Mouse (Mus musculus) forebrain, embryonic 11.5 days (tissue): ENCODE results near the gene Axl. TPM values are rescaled to one million over a fixed set of nuclear protein-coding genes. Genes with fewer than 3 reads are reported as not detected.
A peak's percentile ranks its signal among the peaks of the same experiment; 100 is the strongest.

Experiments
- ATAC-seq: fragments of 200-750 bp; cut with Nextera tagmentation; replicated peaks from 2 replicates; pipeline ENCODE4 v1.8.0; 2017; ENCODE audit warnings: moderate TSS enrichment; ENCODE audit not compliant: low FRiP score
- DNase-seq: peaks from one replicate; pipeline ENCODE4 v3.0.0-alpha.2; 2017; ENCODE audit warnings: low spot score
- H3K27ac ChIP-seq: fragments of 300-500 bp; sonication (generic); 2 replicates; pipeline ENCODE4 v1.5.1; 2014; ENCODE audit warnings: low read depth, low read length
- H3K27me3 ChIP-seq: fragments of 300-500 bp; sonication (generic); 2 replicates; pipeline ENCODE4 v1.6.1; 2014; ENCODE audit warnings: mild to moderate bottlenecking, low read length, mixed read lengths; ENCODE audit not compliant: control insufficient read depth, insufficient read depth
- H3K36me3 ChIP-seq: fragments of 300-500 bp; sonication (generic); 2 replicates; pipeline ENCODE4 v1.6.1; 2014; ENCODE audit warnings: mild to moderate bottlenecking, low read length, moderate library complexity, mixed read lengths; ENCODE audit not compliant: control insufficient read depth, insufficient read depth
- H3K4me1 ChIP-seq: fragments of 300-500 bp; sonication (generic); replicated peaks from 2 replicates; pipeline ENCODE4 v1.6.1; 2014; ENCODE audit warnings: low read length, mixed read lengths; ENCODE audit not compliant: control insufficient read depth, insufficient read depth
- H3K4me2 ChIP-seq: fragments of 300-500 bp; sonication (generic); 2 replicates; pipeline ENCODE4 v1.6.1; 2014; ENCODE audit warnings: low read depth, mild to moderate bottlenecking, low read length, moderate library complexity, mixed read lengths; ENCODE audit not compliant: severe bottlenecking
- H3K4me3 ChIP-seq: fragments of 300-500 bp; sonication (generic); 2 replicates; pipeline ENCODE4 v1.5.1; 2014; ENCODE audit warnings: low read depth, low read length
- H3K9ac ChIP-seq: fragments of 300-500 bp; sonication (generic); 2 replicates; pipeline ENCODE4 v1.6.1; 2014; ENCODE audit warnings: low read length
- H3K9me3 ChIP-seq: fragments of 300-500 bp; sonication (generic); 2 replicates; pipeline ENCODE4 v1.6.1; 2016; ENCODE audit warnings: low read length, mixed read lengths; ENCODE audit not compliant: control insufficient read depth
- WGBS: fragments of 180-500 bp; shearing (Covaris S2); extraction: QIAGEN DNeasy Blood & Tissue Kit; methylation state at CpG from one replicate; pipeline ENCODE4 v1.1.7; 2014; 5-methylcytosine and 5-hydroxymethylcytosine counted together
- polyA plus RNA-seq: library from polyadenylated mRNA; unstranded; fragments of >200 nt; fragmentation: Nextera tagmentation; extraction: Ambion mirVana; gene quantifications from 2 replicates; pipeline ENCODE4 v1.2.1, GENCODE M21; 2014

Gene Axl
- polyA plus RNA-seq, 1 experiment from 2014 or later: 37.2 TPM

- DNase-seq (no peak), ATAC-seq (peak; percentile 18; the same call in 1 of the 2 replicates)
- Histone ChIP-seq H3K4me2 (peak overlapping the region; percentile 33), H3K9me3 (no peaks in the 10 kb centered on the region), H3K36me3 (no peaks in the 10 kb centered on the region; the same call in 1 of the 2 replicates), H3K27me3 (no peaks in the 10 kb centered on the region), H3K4me1 (peaks cover 4% of the 10 kb centered on the region; the same call in 1 of the 2 replicates), H3K4me3 (peak overlapping the region; percentile 12; the same call in 1 of the 2 replicates), H3K27ac (no peak overlapping the region), H3K9ac (peak overlapping the region; percentile 32; the same call in 1 of the 2 replicates)
- WGBS: 18% methylated on average over 32 of the region's 33 CpGs
Measured at GRCm38 (mm10) chr7:25781321-25781936, 7.1 kb downstream of the Axl start.

- no peak overlapping the region for H3K27ac ChIP-seq
- H3K36me3 ChIP-seq: no peaks in the 10 kb centered on the region; the same call in 1 of the 2 replicates
- WGBS: 58% methylated on average over 4 of the region's 4 CpGs
- no peaks in the 10 kb centered on the region for H3K27me3 ChIP-seq
- no peak overlapping the region for H3K4me2 ChIP-seq
- peaks cover 4% of the 10 kb centered on the region; the same call in 1 of the 2 replicates for H3K4me1 ChIP-seq
- no peak overlapping the region for H3K9ac ChIP-seq
- DNase-seq (no peak), ATAC-seq (no peak)
- H3K4me3 ChIP-seq: no peak overlapping the region
- no peaks in the 10 kb centered on the region for H3K9me3 ChIP-seq
Measured at GRCm38 (mm10) chr7:25780753-25781152, 7.8 kb downstream of the Axl start.

- Histone ChIP-seq H3K9ac (no peak overlapping the region), H3K36me3 (no peaks in the 10 kb centered on the region; the same call in 1 of the 2 replicates), H3K27me3 (no peaks in the 10 kb centered on the region), H3K4me3 (no peak overlapping the region), H3K4me2 (no peak overlapping the region), H3K27ac (no peak overlapping the region), H3K4me1 (peaks cover 4% of the 10 kb centered on the region; the same call in 1 of the 2 replicates), H3K9me3 (no peaks in the 10 kb centered on the region)
- WGBS: 90% methylated on average over 5 of the region's 5 CpGs
- DNase-seq (no peak), ATAC-seq (no peak)
Measured at GRCm38 (mm10) chr7:25780021-25780420, 8.5 kb downstream of the Axl start.

- Histone ChIP-seq H3K9me3 (no peaks in the 10 kb centered on the region), H3K36me3 (no peaks in the 10 kb centered on the region; the same call in 1 of the 2 replicates), H3K4me1 (no peaks in the 10 kb centered on the region), H3K9ac (no peak overlapping the region), H3K27ac (no peak overlapping the region), H3K4me3 (no peak overlapping the region), H3K4me2 (no peak overlapping the region), H3K27me3 (no peaks in the 10 kb centered on the region)
- WGBS: 90% methylated on average over 5 of the region's 5 CpGs
- DNase-seq (no peak), ATAC-seq (no peak)
Measured at GRCm38 (mm10) chr7:25768229-25768628, 20.3 kb downstream of the Axl start.

GRCm38 (mm10) chr7:25766108-25766507 lies 22.4 kb downstream of the Axl start:
- Histone ChIP-seq H3K27ac (no peak overlapping the region), H3K27me3 (no peaks in the 10 kb centered on the region), H3K9ac (no peak overlapping the region), H3K4me3 (no peak overlapping the region), H3K9me3 (no peaks in the 10 kb centered on the region), H3K36me3 (no peaks in the 10 kb centered on the region; the same call in 1 of the 2 replicates), H3K4me2 (no peak overlapping the region), H3K4me1 (no peaks in the 10 kb centered on the region)
- ATAC-seq: no peak
- DNase-seq: no peak
- 93% methylated on average over 6 of the region's 6 CpGs for WGBS

GRCm38 (mm10) chr7:25764221-25764620 lies 24.3 kb downstream of the Axl start:
- ATAC-seq (no peak), DNase-seq (no peak)
- WGBS: 72% methylated on average over 5 of the region's 5 CpGs
- Histone ChIP-seq H3K27me3 (no peaks in the 10 kb centered on the region), H3K4me2 (no peak overlapping the region), H3K27ac (no peak overlapping the region), H3K36me3 (no peaks in the 10 kb centered on the region; the same call in 1 of the 2 replicates), H3K4me1 (no peaks in the 10 kb centered on the region), H3K9ac (no peak overlapping the region), H3K4me3 (no peak overlapping the region), H3K9me3 (no peaks in the 10 kb centered on the region)

- 77% methylated on average over 11 of the region's 11 CpGs for WGBS
- no peaks in the 10 kb centered on the region for H3K27me3 ChIP-seq
- ATAC-seq (no peak), DNase-seq (no peak)
- no peak overlapping the region for H3K9ac ChIP-seq
- H3K4me3 ChIP-seq: no peak overlapping the region
- no peaks in the 10 kb centered on the region for H3K4me1 ChIP-seq
- H3K4me2 ChIP-seq: no peak overlapping the region
- no peak overlapping the region for H3K27ac ChIP-seq
- H3K36me3 ChIP-seq: no peaks in the 10 kb centered on the region; the same call in 1 of the 2 replicates
- no peaks in the 10 kb centered on the region for H3K9me3 ChIP-seq
Measured at GRCm38 (mm10) chr7:25763678-25764077, 24.8 kb downstream of the Axl start.

- no peak for DNase-seq
- 96% methylated on average over 10 of the region's 10 CpGs for WGBS
Measured at GRCm38 (mm10) chr7:25761354-25761753, 27.2 kb downstream of the Axl start.

GRCm38 (mm10) chr7:25756011-25756410 lies 32.5 kb downstream of the Axl start:
- peak overlapping the region; percentile 51 for H3K9ac ChIP-seq
- H3K36me3 ChIP-seq: peaks cover 2% of the 10 kb centered on the region; the same call in 1 of the 2 replicates
- H3K27me3 ChIP-seq: no peaks in the 10 kb centered on the region
- 1% methylated on average over 18 of the region's 18 CpGs for WGBS
- H3K4me2 ChIP-seq: peak overlapping the region; percentile 63
- peak overlapping the region; percentile 97 for H3K27ac ChIP-seq
- ATAC-seq (peak; percentile 60), DNase-seq (peak; percentile 93)
- peaks cover 7% of the 10 kb centered on the region for H3K4me1 ChIP-seq
- no peaks in the 10 kb centered on the region for H3K9me3 ChIP-seq
- peak overlapping the region; percentile 98 for H3K4me3 ChIP-seq

More at GRCm38 (mm10) chr7:25761354-25761753, 27.2 kb downstream of the Axl start:
- no peak overlapping the region for H3K4me2 ChIP-seq
- no peak overlapping the region for H3K9ac ChIP-seq
- H3K9me3 ChIP-seq: no peaks in the 10 kb centered on the region
- no peak overlapping the region for H3K27ac ChIP-seq
- peaks cover 2% of the 10 kb centered on the region; the same call in 1 of the 2 replicates for H3K36me3 ChIP-seq
- H3K4me1 ChIP-seq: no peaks in the 10 kb centered on the region
- H3K4me3 ChIP-seq: no peak overlapping the region
- H3K27me3 ChIP-seq: no peaks in the 10 kb centered on the region
- ATAC-seq: no peak
